ENCODE assay signal across 26 mouse cellular contexts in genomic region chr9:116183035-116183434, GRCm38 (mm10).
"Had no signal": no experiment of that assay in that cellular context is flagged by ENCODE, and none has a peak within 500 bp of the region (broad histone marks: within the 10 kb centered on the region; RNA-seq: fewer than 3 reads in every experiment).

No protein-coding gene starts in this region.

- H3K4me1 ChIP-seq: heart, embryonic 13.5 days; heart, embryonic 15.5 days; hindbrain, embryonic 13.5 days; limb, embryonic 13.5 days; limb, embryonic 15.5 days had no signal

- ATAC-seq: hindbrain, embryonic 16.5 days; inflammation-experienced regulatory T-cells, adult 6 months; intestine, embryonic 15.5 days; intestine, postnatal 0 days; liver, embryonic 12.5 days had no signal

- H3K27me3 ChIP-seq: heart, embryonic 13.5 days; heart, embryonic 15.5 days; hindbrain, embryonic 13.5 days; intestine, embryonic 15.5 days; kidney, embryonic 15.5 days; limb, embryonic 13.5 days; limb, embryonic 15.5 days; liver, embryonic 12.5 days had no signal

- H3K4me2 ChIP-seq: heart, embryonic 11.5 days; heart, embryonic 13.5 days; heart, embryonic 15.5 days; hindbrain, embryonic 13.5 days; intestine, embryonic 15.5 days; kidney, embryonic 15.5 days; limb, embryonic 13.5 days; limb, embryonic 15.5 days; liver, embryonic 12.5 days had no signal

- H3K9ac ChIP-seq: heart, embryonic 13.5 days; heart, embryonic 15.5 days; hindbrain, embryonic 13.5 days; intestine, embryonic 15.5 days; kidney, embryonic 15.5 days; limb, embryonic 13.5 days; limb, embryonic 15.5 days; liver, embryonic 12.5 days; liver, embryonic 14.5 days had no signal

- H3K27ac ChIP-seq: heart, adult 2 months; heart, embryonic 13.5 days; heart, embryonic 15.5 days; hindbrain, embryonic 13.5 days; intestine, embryonic 15.5 days; kidney, embryonic 15.5 days; kidney, postnatal 0 days; limb, embryonic 13.5 days; limb, embryonic 15.5 days; liver, embryonic 12.5 days; liver, embryonic 14.5 days had no signal

- H3K36me3 ChIP-seq: heart, embryonic 13.5 days; heart, embryonic 15.5 days; hindbrain, embryonic 13.5 days; intestine, embryonic 15.5 days; kidney, embryonic 15.5 days; limb, embryonic 13.5 days; limb, embryonic 15.5 days; liver, embryonic 12.5 days had no signal

- DNase-seq: gastrocnemius, postnatal 14 days; gastrocnemius, postnatal 36 days; heart, adult 2 months; heart, postnatal 14 days; heart, postnatal 36 days; kidney, adult 18-20 months; kidney, adult 9 months; kidney, postnatal 14 days; kidney, postnatal 36 days; layer of hippocampus, adult 9-11 months; layer of hippocampus, postnatal 36 days; left cerebral cortex, postnatal 4 days had no signal

- H3K4me3 ChIP-seq: heart, adult 2 months; heart, embryonic 13.5 days; heart, embryonic 15.5 days; hindbrain, embryonic 13.5 days; intestine, embryonic 15.5 days; kidney, embryonic 15.5 days; limb, embryonic 13.5 days; limb, embryonic 15.5 days; liver, embryonic 12.5 days had no signal

- H3K9me3 ChIP-seq: heart, embryonic 13.5 days; heart, embryonic 15.5 days; hindbrain, embryonic 13.5 days; intestine, embryonic 15.5 days; kidney, embryonic 15.5 days; limb, embryonic 13.5 days; limb, embryonic 15.5 days; liver, embryonic 12.5 days had no signal
